Mouse (Mus musculus): ENCODE measurements at regions not wholly inside any gene's neighbourhood (a gene's known extent, or its start where the extent isn't known, plus 50 kb on each side); places are given as distances from the start of the nearest gene placed in this dataset.

- ATAC-seq (no peak), DNase-seq (ENCODE audit: low spot score) (no peak)
- no peaks in the 10 kb centered on the region for H3K9me3 ChIP-seq (ENCODE audit: low read length)
- no peaks in the 10 kb centered on the region for H3K36me3 ChIP-seq (ENCODE audit: insufficient read depth, low read length)
- no peak overlapping the region for H3K4me2 ChIP-seq (replicated peaks; ENCODE audit: low read depth, low read length)
- H3K27me3 ChIP-seq (replicated peaks; ENCODE audit: insufficient read depth, low read length), result no peaks in the 10 kb centered on the region
- no peak for TF ChIP-seq CTCF (IDR thresholded peaks at IDR 0.05)
- no peak for TF ChIP-seq EP300 (IDR thresholded peaks at IDR 0.05)
- 71% methylated on average over 8 of the region's 8 CpGs for WGBS
- no peaks in the 10 kb centered on the region for H3K4me1 ChIP-seq (ENCODE audit: insufficient read depth, low read depth, low read length)
- no peak overlapping the region for H3K9ac ChIP-seq (replicated peaks; ENCODE audit: low read depth)
- H3K27ac ChIP-seq (ENCODE audit: low read length), result no peak overlapping the region
- no peak overlapping the region for H3K4me3 ChIP-seq (ENCODE audit: low read depth, low read length)
These were observed 171.7 kb downstream of the Btg1 start for GRCm38 (mm10) chr10:96788352-96789016.

GRCm38 (mm10) chr10:96797116-96797515 lies 180.3 kb downstream of the Btg1 start:
- WGBS, result 77% methylated on average over 6 of the region's 6 CpGs
- Histone ChIP-seq H3K36me3 (ENCODE audit: insufficient read depth, low read length) (no peaks in the 10 kb centered on the region), H3K9me3 (ENCODE audit: low read length) (no peaks in the 10 kb centered on the region), H3K4me3 (ENCODE audit: low read depth, low read length) (no peak overlapping the region), H3K27ac (ENCODE audit: low read length) (no peak overlapping the region), H3K4me2 (replicated peaks; ENCODE audit: low read depth, low read length) (no peak overlapping the region), H3K9ac (replicated peaks; ENCODE audit: low read depth) (no peak overlapping the region), H3K27me3 (replicated peaks; ENCODE audit: insufficient read depth, low read length) (no peaks in the 10 kb centered on the region), H3K4me1 (ENCODE audit: insufficient read depth, low read depth, low read length) (no peaks in the 10 kb centered on the region)
- ATAC-seq (no peak), DNase-seq (ENCODE audit: low spot score) (no peak)
- TF ChIP-seq EP300 (IDR thresholded peaks at IDR 0.05) (no peak), CTCF (IDR thresholded peaks at IDR 0.05) (no peak)

DNA sequence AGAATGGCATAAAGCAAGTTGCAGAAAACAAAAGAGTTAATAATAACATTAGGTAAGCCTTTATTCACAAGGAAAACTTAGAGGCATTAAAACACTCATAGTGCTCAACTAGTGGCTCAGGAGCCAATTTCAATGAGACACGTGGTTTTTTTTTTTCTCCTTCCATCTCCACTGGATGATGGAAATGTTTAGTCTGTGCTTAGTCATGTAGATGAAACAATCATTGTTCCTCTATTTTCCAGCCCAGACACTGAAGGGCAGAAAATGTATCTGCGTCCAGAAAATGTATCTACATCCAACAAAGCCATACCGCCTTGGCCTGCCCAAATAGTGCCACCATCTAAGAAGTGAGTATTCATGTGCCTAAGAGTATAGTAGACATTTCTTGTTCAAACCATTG lies 184.0 kb downstream of the Btg1 start:
- Histone ChIP-seq H3K27me3 (replicated peaks; ENCODE audit: insufficient read depth, low read length) (no peaks in the 10 kb centered on the region), H3K9ac (replicated peaks; ENCODE audit: low read depth) (no peak overlapping the region), H3K9me3 (ENCODE audit: low read length) (no peaks in the 10 kb centered on the region), H3K36me3 (ENCODE audit: insufficient read depth, low read length) (no peaks in the 10 kb centered on the region), H3K4me2 (replicated peaks; ENCODE audit: low read depth, low read length) (no peak overlapping the region), H3K4me1 (ENCODE audit: insufficient read depth, low read depth, low read length) (no peaks in the 10 kb centered on the region), H3K27ac (ENCODE audit: low read length) (no peak overlapping the region), H3K4me3 (ENCODE audit: low read depth, low read length) (no peak overlapping the region)
- no peak for TF ChIP-seq CTCF (IDR thresholded peaks at IDR 0.05)
- TF ChIP-seq EP300 (IDR thresholded peaks at IDR 0.05), result no peak
- ATAC-seq (no peak), DNase-seq (ENCODE audit: low spot score) (no peak)
- 87% methylated on average over 3 of the region's 3 CpGs for WGBS

DNA sequence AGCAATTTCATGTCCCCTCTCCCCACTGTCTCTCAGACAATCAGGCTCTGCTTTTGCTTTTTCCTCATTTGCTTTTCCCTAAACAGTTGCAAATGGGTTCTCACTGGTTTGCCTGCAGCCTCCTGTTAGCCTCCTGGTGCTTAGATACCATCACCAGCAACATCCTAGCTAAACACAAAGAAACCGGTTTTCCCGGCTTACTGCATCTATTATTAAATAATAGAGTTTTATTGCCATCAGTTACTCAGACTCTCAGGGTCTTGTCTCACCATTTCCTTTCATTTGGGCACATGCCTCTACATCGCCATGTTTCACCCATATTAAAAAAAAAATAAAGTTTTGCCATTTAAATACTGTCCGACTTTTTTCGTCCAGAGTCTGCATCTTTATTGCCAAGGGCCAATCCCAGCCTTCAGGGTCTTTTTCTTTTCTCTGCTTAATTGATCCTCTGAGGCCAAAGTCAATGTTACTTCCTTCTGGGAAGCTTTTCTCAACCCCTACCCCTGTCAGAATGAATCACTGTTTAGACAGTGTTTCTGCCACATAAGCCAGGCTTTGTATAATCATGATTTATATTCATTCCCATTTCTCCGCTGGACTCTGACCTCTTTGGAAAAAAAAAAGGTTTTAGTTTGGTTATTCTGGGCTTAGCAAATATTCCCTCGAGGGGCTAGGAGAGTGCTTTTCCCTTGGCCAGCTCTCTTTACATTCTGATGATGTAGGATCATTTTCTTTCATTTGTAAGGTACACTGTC lies 187.4 kb downstream of the Btg1 start:
- no peaks in the 10 kb centered on the region for H3K27me3 ChIP-seq (replicated peaks; ENCODE audit: insufficient read depth, low read length)
- H3K4me1 ChIP-seq (ENCODE audit: insufficient read depth, low read depth, low read length), result no peaks in the 10 kb centered on the region
- no peak overlapping the region for H3K27ac ChIP-seq (ENCODE audit: low read length)
- H3K36me3 ChIP-seq (ENCODE audit: insufficient read depth, low read length), result no peaks in the 10 kb centered on the region
- H3K9ac ChIP-seq (replicated peaks; ENCODE audit: low read depth), result no peak overlapping the region
- DNase-seq (ENCODE audit: low spot score) (no peak), ATAC-seq (no peak)
- TF ChIP-seq CTCF (IDR thresholded peaks at IDR 0.05) (no peak), EP300 (IDR thresholded peaks at IDR 0.05) (no peak)
- H3K4me3 ChIP-seq (ENCODE audit: low read depth, low read length), result no peak overlapping the region
- H3K9me3 ChIP-seq (ENCODE audit: low read length), result no peaks in the 10 kb centered on the region
- WGBS, result 61% methylated on average over 7 of the region's 7 CpGs
- H3K4me2 ChIP-seq (replicated peaks; ENCODE audit: low read depth, low read length), result no peak overlapping the region

GRCm38 (mm10) chr10:96806579-96806978 lies 189.8 kb downstream of the Btg1 start:
- Histone ChIP-seq H3K27ac (ENCODE audit: low read length) (no peak overlapping the region), H3K27me3 (replicated peaks; ENCODE audit: insufficient read depth, low read length) (no peaks in the 10 kb centered on the region), H3K9ac (replicated peaks; ENCODE audit: low read depth) (no peak overlapping the region), H3K4me1 (ENCODE audit: insufficient read depth, low read depth, low read length) (no peaks in the 10 kb centered on the region), H3K4me3 (ENCODE audit: low read depth, low read length) (no peak overlapping the region), H3K9me3 (ENCODE audit: low read length) (no peaks in the 10 kb centered on the region), H3K4me2 (replicated peaks; ENCODE audit: low read depth, low read length) (no peak overlapping the region), H3K36me3 (ENCODE audit: insufficient read depth, low read length) (no peaks in the 10 kb centered on the region)
- 54% methylated on average over 5 of the region's 7 CpGs for WGBS
- TF ChIP-seq EP300 (IDR thresholded peaks at IDR 0.05) (no peak), CTCF (IDR thresholded peaks at IDR 0.05) (no peak)
- no peak for DNase-seq (ENCODE audit: low spot score)
- peak; percentile 12; the same call in 1 of the 2 replicates for ATAC-seq

DNA sequence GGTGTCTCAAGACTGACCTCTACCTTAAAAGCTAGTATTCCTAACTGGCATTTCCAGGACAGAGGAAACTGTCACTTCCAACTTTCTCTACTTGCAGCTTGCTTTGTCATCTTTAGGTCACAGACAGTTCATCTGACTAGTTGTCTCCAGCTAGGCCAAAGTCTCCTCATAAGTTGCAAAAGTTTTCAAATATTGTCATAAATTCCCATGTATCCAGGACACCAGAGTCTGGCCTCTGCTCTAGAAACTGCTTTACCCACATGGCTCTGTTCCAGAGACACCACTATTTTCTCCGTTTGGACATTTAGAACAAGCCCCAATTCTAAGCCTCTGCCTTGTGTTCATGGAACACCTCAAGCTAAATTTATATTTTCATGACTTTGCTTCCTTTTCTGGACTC lies 205.0 kb downstream of the Btg1 start:
- Histone ChIP-seq H3K36me3 (ENCODE audit: insufficient read depth, low read length) (no peaks in the 10 kb centered on the region), H3K27ac (ENCODE audit: low read length) (0 out of 2 replicates have a peak overlapping the region, but pooled peaks have one; percentile 38), H3K9me3 (ENCODE audit: low read length) (no peaks in the 10 kb centered on the region), H3K9ac (replicated peaks; ENCODE audit: low read depth) (no peak overlapping the region), H3K4me1 (ENCODE audit: insufficient read depth, low read depth, low read length) (0 out of 2 replicates have a peak, but pooled peaks cover 6% of the 10 kb centered on the region), H3K27me3 (replicated peaks; ENCODE audit: insufficient read depth, low read length) (no peaks in the 10 kb centered on the region), H3K4me3 (ENCODE audit: low read depth, low read length) (no peak overlapping the region), H3K4me2 (replicated peaks; ENCODE audit: low read depth, low read length) (no peak overlapping the region)
- 43% methylated on average over 1 of the region's 1 CpGs for WGBS
- 0 out of 2 replicates have a peak, but pooled peaks have one; percentile 7 for TF ChIP-seq EP300 (IDR thresholded peaks at IDR 0.05)
- no peak for TF ChIP-seq CTCF (IDR thresholded peaks at IDR 0.05)
- DNase-seq (ENCODE audit: low spot score), result peak; percentile 34
- ATAC-seq, result peak; percentile 37
